Mouse (Mus musculus) liver, embryonic 15.5 days (tissue): ENCODE data around the gene Slc4a4. TPM values are rescaled to one million over a fixed set of nuclear protein-coding genes. Genes with fewer than 3 reads are reported as not detected.

Source experiments
- ATAC-seq: fragments of 200-750 bp; cut with Nextera tagmentation; 2 replicates; pipeline ENCODE4 v1.8.0; 2017; ENCODE audit warnings: moderate number of reproducible peaks, mild to moderate bottlenecking, moderate library complexity; ENCODE audit not compliant: insufficient read depth
- H3K27ac ChIP-seq: fragments of 300-500 bp; sonication (generic); replicated peaks from 2 replicates; pipeline ENCODE4 v1.5.1; 2015; ENCODE audit warnings: mild to moderate bottlenecking, inconsistent platforms
- H3K27me3 ChIP-seq: fragments of 300-500 bp; sonication (generic); 2 replicates; pipeline ENCODE4 v1.6.1; 2015; ENCODE audit warnings: mild to moderate bottlenecking, inconsistent platforms
- H3K36me3 ChIP-seq: fragments of 300-500 bp; sonication (generic); replicated peaks from 2 replicates; pipeline ENCODE4 v1.6.1; 2015; ENCODE audit warnings: moderate library complexity, mild to moderate bottlenecking, inconsistent platforms
- H3K4me1 ChIP-seq: fragments of 300-500 bp; sonication (generic); replicated peaks from 2 replicates; pipeline ENCODE4 v1.6.1; 2015; ENCODE audit warnings: inconsistent platforms
- H3K4me2 ChIP-seq: fragments of 300-500 bp; sonication (generic); 2 replicates; pipeline ENCODE4 v1.6.1; 2015; ENCODE audit warnings: moderate library complexity, mild to moderate bottlenecking, inconsistent platforms
- H3K4me3 ChIP-seq: fragments of 300-500 bp; sonication (generic); replicated peaks from 2 replicates; pipeline ENCODE4 v1.5.1; 2015; ENCODE audit warnings: mild to moderate bottlenecking, inconsistent platforms
- H3K9ac ChIP-seq: fragments of 300-500 bp; sonication (generic); 2 replicates; pipeline ENCODE4 v1.6.1; 2015; ENCODE audit warnings: moderate library complexity, mild to moderate bottlenecking, inconsistent platforms
- H3K9me3 ChIP-seq: fragments of 300-500 bp; sonication (generic); replicated peaks from 2 replicates; pipeline ENCODE4 v1.6.1; 2016; ENCODE audit warnings: inconsistent platforms
- WGBS: fragments of 180-500 bp; shearing (Covaris S2); methylation state at CpG from one replicate; pipeline ENCODE4 v1.1.7; 2015; ENCODE audit warnings: mixed read lengths; ENCODE audit not compliant: insufficient replicate concordance; 5-methylcytosine and 5-hydroxymethylcytosine counted together
- polyA plus RNA-seq: library from polyadenylated mRNA; unstranded; fragments of >200 nt; fragmentation: Nextera tagmentation; extraction: Ambion mirVana; gene quantifications from 2 replicates; pipeline ENCODE4 v1.2.1, GENCODE M21; 2015

Gene Slc4a4
- polyA plus RNA-seq, 1 experiment from 2014 or later, result 0.62 TPM

GRCm38 (mm10) chr5:88887556-88888412 lies 1.2 kb downstream of the Slc4a4 start:
- Histone ChIP-seq H3K27ac (no peak overlapping the region), H3K9me3 (no peaks in the 10 kb centered on the region), H3K9ac (no peak overlapping the region), H3K4me2 (peak overlapping the region; percentile 64), H3K4me1 (no peaks in the 10 kb centered on the region; the same call in 1 of the 2 replicates), H3K27me3 (peaks cover 65% of the 10 kb centered on the region), H3K4me3 (peak overlapping the region; percentile 61), H3K36me3 (no peaks in the 10 kb centered on the region)
- 3% methylated on average over 29 of the region's 29 CpGs for WGBS
- no peak for ATAC-seq

- Histone ChIP-seq H3K27ac (no peak overlapping the region), H3K4me3 (0 out of 2 replicates have a peak overlapping the region, but pooled peaks have one; percentile 61), H3K9me3 (no peaks in the 10 kb centered on the region), H3K4me2 (peak overlapping the region; percentile 64; the same call in 1 of the 2 replicates), H3K4me1 (no peaks in the 10 kb centered on the region; the same call in 1 of the 2 replicates), H3K36me3 (no peaks in the 10 kb centered on the region), H3K27me3 (peaks cover 65% of the 10 kb centered on the region), H3K9ac (no peak overlapping the region)
- 22% methylated on average over 8 of the region's 8 CpGs for WGBS
- no peak for ATAC-seq
Observed at GRCm38 (mm10) chr5:88888413-88888700, 1.7 kb downstream of the Slc4a4 start.

GRCm38 (mm10) chr5:88889326-88889725 lies 2.7 kb downstream of the Slc4a4 start:
- no peak overlapping the region for H3K4me3 ChIP-seq
- ATAC-seq, result no peak
- H3K4me2 ChIP-seq, result no peak overlapping the region
- H3K36me3 ChIP-seq, result no peaks in the 10 kb centered on the region
- no peaks in the 10 kb centered on the region for H3K9me3 ChIP-seq
- peaks cover 60% of the 10 kb centered on the region for H3K27me3 ChIP-seq
- 23% methylated on average over 4 of the region's 4 CpGs for WGBS
- H3K9ac ChIP-seq, result no peak overlapping the region
- H3K4me1 ChIP-seq, result no peaks in the 10 kb centered on the region; the same call in 1 of the 2 replicates
- H3K27ac ChIP-seq, result no peak overlapping the region

GRCm38 (mm10) chr5:88890146-88890545 lies 3.5 kb downstream of the Slc4a4 start:
- Histone ChIP-seq H3K9ac (no peak overlapping the region), H3K27me3 (peaks cover 52% of the 10 kb centered on the region)

GRCm38 (mm10) chr5:88896574-88896973 lies 10.0 kb downstream of the Slc4a4 start:
- no peak overlapping the region for H3K9ac ChIP-seq
- WGBS, result 70% methylated on average over 6 of the region's 6 CpGs
- H3K27me3 ChIP-seq, result peaks cover under 1% of the 10 kb centered on the region; the same call in 1 of the 2 replicates
- no peaks in the 10 kb centered on the region for H3K4me1 ChIP-seq
- H3K4me3 ChIP-seq, result no peak overlapping the region
- no peak for ATAC-seq
- no peak overlapping the region for H3K27ac ChIP-seq
- H3K9me3 ChIP-seq, result no peaks in the 10 kb centered on the region; the same call in 1 of the 2 replicates
- H3K36me3 ChIP-seq, result no peaks in the 10 kb centered on the region
- no peak overlapping the region for H3K4me2 ChIP-seq

More at GRCm38 (mm10) chr5:88890146-88890545, 3.5 kb downstream of the Slc4a4 start:
- Histone ChIP-seq H3K9me3 (no peaks in the 10 kb centered on the region), H3K4me1 (no peaks in the 10 kb centered on the region; the same call in 1 of the 2 replicates), H3K36me3 (no peaks in the 10 kb centered on the region), H3K4me3 (no peak overlapping the region), H3K27ac (no peak overlapping the region), H3K4me2 (no peak overlapping the region)
- 56% methylated on average over 4 of the region's 4 CpGs for WGBS
- no peak for ATAC-seq

- no peaks in the 10 kb centered on the region for H3K36me3 ChIP-seq
- ATAC-seq, result no peak
- no peaks in the 10 kb centered on the region for H3K4me1 ChIP-seq
- H3K9me3 ChIP-seq, result no peaks in the 10 kb centered on the region
- no peak overlapping the region for H3K27ac ChIP-seq
- no peaks in the 10 kb centered on the region for H3K27me3 ChIP-seq
- H3K4me2 ChIP-seq, result no peak overlapping the region
- no peak overlapping the region for H3K4me3 ChIP-seq
- no peak overlapping the region for H3K9ac ChIP-seq
- 59% methylated on average over 4 of the region's 4 CpGs for WGBS
Observed at GRCm38 (mm10) chr5:88903111-88903510, 16.5 kb downstream of the Slc4a4 start.

- no peak for ATAC-seq
- no peaks in the 10 kb centered on the region for H3K4me1 ChIP-seq
- no peak overlapping the region for H3K27ac ChIP-seq
- 52% methylated on average over 1 of the region's 1 CpGs for WGBS
- H3K27me3 ChIP-seq, result no peaks in the 10 kb centered on the region
- H3K4me2 ChIP-seq, result no peak overlapping the region
- no peaks in the 10 kb centered on the region for H3K36me3 ChIP-seq
- no peak overlapping the region for H3K9ac ChIP-seq
- H3K4me3 ChIP-seq, result no peak overlapping the region
- H3K9me3 ChIP-seq, result no peaks in the 10 kb centered on the region
Observed at GRCm38 (mm10) chr5:88903526-88903925, 16.9 kb downstream of the Slc4a4 start.

GRCm38 (mm10) chr5:88904841-88905240 lies 18.2 kb downstream of the Slc4a4 start:
- Histone ChIP-seq H3K27ac (no peak overlapping the region), H3K4me2 (no peak overlapping the region), H3K4me3 (no peak overlapping the region), H3K9me3 (no peaks in the 10 kb centered on the region), H3K4me1 (no peaks in the 10 kb centered on the region), H3K36me3 (no peaks in the 10 kb centered on the region), H3K27me3 (no peaks in the 10 kb centered on the region), H3K9ac (no peak overlapping the region)
- ATAC-seq, result no peak
- WGBS, result 58% methylated on average over 7 of the region's 7 CpGs

- no peaks in the 10 kb centered on the region for H3K27me3 ChIP-seq
- no peak overlapping the region for H3K27ac ChIP-seq
- H3K4me1 ChIP-seq, result no peaks in the 10 kb centered on the region
- no peaks in the 10 kb centered on the region for H3K36me3 ChIP-seq
- no peak overlapping the region for H3K9ac ChIP-seq
- WGBS, result 65% methylated on average over 3 of the region's 3 CpGs
- no peaks in the 10 kb centered on the region for H3K9me3 ChIP-seq
- no peak overlapping the region for H3K4me3 ChIP-seq
- no peak for ATAC-seq
- no peak overlapping the region for H3K4me2 ChIP-seq
Observed at GRCm38 (mm10) chr5:88907615-88908014, 21.0 kb downstream of the Slc4a4 start.

GRCm38 (mm10) chr5:88912629-88913028 lies 26.0 kb downstream of the Slc4a4 start:
- WGBS, result 69% methylated on average over 2 of the region's 2 CpGs
- Histone ChIP-seq H3K4me3 (no peak overlapping the region), H3K4me2 (no peak overlapping the region), H3K36me3 (no peaks in the 10 kb centered on the region), H3K27me3 (no peaks in the 10 kb centered on the region), H3K4me1 (no peaks in the 10 kb centered on the region; the same call in 1 of the 2 replicates), H3K9me3 (no peaks in the 10 kb centered on the region), H3K9ac (no peak overlapping the region), H3K27ac (no peak overlapping the region)
- no peak for ATAC-seq

- no peak overlapping the region for H3K4me3 ChIP-seq
- no peaks in the 10 kb centered on the region for H3K36me3 ChIP-seq
- H3K9me3 ChIP-seq, result no peaks in the 10 kb centered on the region
- no peak overlapping the region for H3K4me2 ChIP-seq
- no peak for ATAC-seq
- H3K27ac ChIP-seq, result no peak overlapping the region
- H3K27me3 ChIP-seq, result no peaks in the 10 kb centered on the region
- H3K9ac ChIP-seq, result no peak overlapping the region
- 81% methylated on average over 5 of the region's 5 CpGs for WGBS
- H3K4me1 ChIP-seq, result no peaks in the 10 kb centered on the region; the same call in 1 of the 2 replicates
Observed at GRCm38 (mm10) chr5:88915082-88915481, 28.5 kb downstream of the Slc4a4 start.
